Mouse (Mus musculus): ENCODE results near the gene Vmn1r58.
"Not testable (repeated sequence)": the region's sequence is repeated elsewhere in the genome, so short reads cannot be mapped to it uniquely, and the experiment has no call there.

Vmn1r58 gene

DNA sequence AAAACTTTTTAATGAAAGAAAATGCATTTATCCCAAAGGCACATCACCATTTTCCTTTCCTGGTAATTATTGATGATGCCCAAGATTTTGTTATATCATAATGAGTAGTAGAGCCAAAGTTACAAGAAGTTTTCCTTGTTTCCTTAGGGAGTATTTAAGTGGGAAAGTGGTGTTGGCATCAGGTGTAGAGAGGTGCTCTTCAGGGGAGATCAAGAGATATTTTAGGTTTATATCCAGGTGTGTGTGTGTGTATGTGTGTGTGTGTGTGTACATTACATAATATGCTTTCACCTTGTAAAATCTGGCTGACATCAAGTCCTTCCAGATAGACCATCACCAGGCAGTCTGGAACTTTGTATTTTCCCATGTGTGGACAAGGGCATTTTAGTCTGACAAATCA lies at the start of gene Vmn1r58:
Vmn1r58 (minus strand) TSS at position 101 of the 400 bp plus-strand sequence.
- not testable (repeated sequence) for DNase-seq (ENCODE audit: low spot score in 2 of 2)

DNA sequence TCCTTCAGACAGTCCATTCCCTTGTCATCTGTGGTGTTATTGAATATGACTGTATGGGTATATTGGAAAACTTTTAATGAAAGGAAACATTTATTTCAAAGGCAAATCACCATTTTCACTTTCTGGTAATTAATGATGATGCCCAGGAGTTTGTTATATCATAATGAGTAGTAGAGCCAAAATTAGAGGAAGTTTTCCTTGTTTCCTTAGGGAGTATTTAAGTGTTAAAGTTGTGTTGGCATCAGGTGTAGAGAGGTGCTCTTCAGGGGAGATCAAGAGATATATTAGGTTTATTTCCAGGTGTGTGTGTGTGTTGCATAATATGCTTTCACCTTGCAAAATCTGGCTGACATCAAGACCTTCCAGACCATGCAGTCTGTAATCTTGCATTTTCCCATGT lies 43.5 kb upstream of the Vmn1r58 start, which contains the start of gene Vmn1r59:
Vmn1r59 (minus strand) TSS at position 101 of the 400 bp plus-strand sequence.
- no peak for DNase-seq (ENCODE audit: low spot score in 2 of 2)

DNA sequence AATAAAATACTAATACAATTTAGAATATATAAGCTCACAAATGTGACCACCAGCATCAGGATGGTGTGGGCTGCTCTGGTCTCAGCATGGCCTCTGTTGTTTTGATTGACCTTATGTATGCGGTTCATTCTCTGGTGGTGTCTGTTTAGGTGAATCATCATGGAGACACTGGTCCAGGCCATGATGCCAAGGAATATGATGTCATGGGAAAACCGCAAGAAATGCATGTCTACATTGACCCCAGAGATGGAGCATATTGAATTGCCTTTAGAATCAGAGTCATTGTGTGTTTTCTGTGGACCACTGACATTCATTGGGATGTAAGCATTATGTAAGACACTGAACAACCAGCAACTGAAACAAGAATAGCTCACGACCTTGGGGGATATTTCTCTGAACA lies 40.8 kb upstream of the Vmn1r58 start:
- not testable (repeated sequence) for DNase-seq (ENCODE audit: low spot score in 2 of 2)

DNA sequence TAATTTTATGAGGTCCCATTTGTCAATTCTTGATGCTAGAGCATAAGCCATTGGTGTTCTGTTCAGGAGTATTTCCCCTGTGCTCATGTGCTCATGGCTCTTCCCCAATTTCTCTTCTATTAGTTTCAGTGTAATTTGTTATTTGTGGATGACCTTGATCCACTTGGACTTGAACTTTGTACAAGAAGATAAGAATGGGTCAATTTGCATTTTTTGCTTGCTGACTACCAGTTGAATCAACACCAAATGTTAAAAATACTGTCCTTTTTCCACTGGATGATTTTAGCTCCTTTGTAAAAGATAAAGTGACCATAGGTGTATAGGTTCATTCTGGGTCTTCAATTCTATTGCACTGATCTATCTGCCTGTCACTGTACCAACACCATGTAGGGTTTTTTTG lies 35.4 kb upstream of the Vmn1r58 start:
- no peak for DNase-seq (ENCODE audit: low spot score in 2 of 2)

DNA sequence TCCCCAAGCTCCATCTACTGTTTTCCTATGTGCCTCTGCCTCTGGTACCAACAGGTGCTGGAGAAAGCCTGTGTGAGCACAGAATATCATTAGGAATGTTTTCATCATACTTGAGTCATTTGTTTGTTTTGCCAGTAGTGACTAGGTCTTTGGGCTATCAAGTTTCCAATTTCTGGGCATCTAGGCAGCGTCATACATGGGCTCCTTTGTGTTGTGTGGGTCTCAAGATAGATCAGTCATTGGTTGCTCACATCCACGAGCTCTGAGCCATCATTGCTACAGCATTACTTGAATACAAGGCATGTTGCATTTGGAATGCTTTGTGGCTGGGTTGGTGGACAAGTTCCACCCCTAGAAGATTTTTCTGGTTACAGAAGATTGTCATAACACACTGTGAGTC lies 7.0 kb downstream of the Vmn1r58 start:
- no peak for DNase-seq (ENCODE audit: low spot score in 2 of 2)

DNA sequence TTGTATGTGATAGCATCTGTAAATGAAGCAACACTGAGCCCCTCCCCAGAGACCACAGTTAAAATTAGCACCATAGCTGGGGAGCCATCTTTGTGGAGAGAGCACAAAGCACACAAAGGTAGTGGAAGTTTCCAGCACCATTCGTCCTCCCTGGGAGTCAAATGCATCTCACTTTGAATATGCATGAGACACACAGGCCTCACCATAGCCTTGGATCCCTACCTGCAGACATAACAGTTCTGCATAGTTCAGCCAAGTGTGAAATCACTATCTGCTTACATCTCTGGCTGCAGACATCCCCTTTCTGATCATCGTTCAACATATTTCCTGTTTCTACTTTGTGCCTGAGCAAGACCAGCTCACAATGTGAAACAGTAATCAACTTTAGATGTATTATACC lies 46.5 kb downstream of the Vmn1r58 start:
- no peak for DNase-seq (ENCODE audit: low spot score in 2 of 2)

DNA sequence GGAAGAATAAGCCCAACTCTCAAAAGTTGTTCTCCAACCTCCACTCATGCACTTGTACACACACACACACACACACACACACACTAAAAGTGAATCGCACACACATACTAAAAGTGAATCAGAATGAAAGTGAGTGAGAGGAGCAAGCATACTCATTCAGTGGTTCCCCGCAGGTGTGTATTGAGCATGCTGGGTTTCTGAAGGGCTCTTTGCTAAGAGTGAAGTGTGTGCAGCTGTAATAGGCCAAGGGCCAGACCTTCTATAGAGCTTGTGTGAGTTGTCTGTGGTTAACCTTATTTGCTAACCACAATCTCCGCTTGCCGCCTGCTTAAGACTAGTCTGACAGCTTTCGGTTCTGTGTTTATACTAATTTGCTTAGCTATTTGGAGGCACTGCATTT lies 49.6 kb downstream of the Vmn1r58 start:
- DNase-seq (ENCODE audit: low spot score in 2 of 2) = no peak

All from right cerebral cortex, postnatal 36 days (tissue).